Mouse (Mus musculus) brain, adult 10 weeks (tissue): ENCODE results near the gene Nfe2. TPM values are rescaled to one million over a fixed set of nuclear protein-coding genes. Genes with fewer than 3 reads are reported as not detected.

Experiments
- polyA plus RNA-seq: library from polyadenylated mRNA; stranded (reverse); fragments of 350-450 nt; fragmentation: Illumina TruSeq; extraction: RNeasy Lipid Tissue Mini Kit (QIAGEN cat#74804); gene quantifications from one replicate; pipeline ENCODE4 v1.2.3, GENCODE M21; 2015; ENCODE audit warnings: low read depth, low replicate concordance

The Nfe2 gene
- not detected for polyA plus RNA-seq

GRCm38 (mm10) chr15:103257790-103258728 lies at the start of gene Nfe2:
Gene Nfe2 (minus strand): TSS chr15:103258403.

GRCm38 (mm10) chr15:103272419-103273279 lies 14.4 kb upstream of the Nfe2 start, which contains the start of gene Copz1:
Gene Copz1 (plus strand): TSS chr15:103272714.

GRCm38 (mm10) chr15:103240160-103241028 lies 17.8 kb downstream of the Nfe2 start, which contains the start of gene Hnrnpa1:
Gene Hnrnpa1 (plus strand): TSS chr15:103240432.

GRCm38 (mm10) chr15:103239685-103240159 lies 18.5 kb downstream of the Nfe2 start, which contains the start of gene Cbx5:
Gene Cbx5 (minus strand): TSS chr15:103239816.

Other genes with a start within 250 kb of the Nfe2 start
- gene Hoxc4, start 239.5 kb downstream of the Nfe2 start, polyA plus RNA-seq = not detected
- gene Smug1, start 91.3 kb downstream of the Nfe2 start, polyA plus RNA-seq = 17.3 TPM
- 110 TPM for gene Cbx5, start 18.6 kb downstream of the Nfe2 start, polyA plus RNA-seq
- 296 TPM for gene Hnrnpa1, start 18.0 kb downstream of the Nfe2 start, polyA plus RNA-seq
- 108 TPM for gene Copz1, start 14.3 kb upstream of the Nfe2 start, polyA plus RNA-seq
- 0.61 TPM for gene Gpr84, start 52.2 kb upstream of the Nfe2 start, polyA plus RNA-seq
- 64.3 TPM for gene Zfp385a, start 81.7 kb upstream of the Nfe2 start, polyA plus RNA-seq
- gene Itga5, start 108.4 kb upstream of the Nfe2 start, polyA plus RNA-seq = 3.9 TPM
- gene Gtsf1, start 172.1 kb upstream of the Nfe2 start, polyA plus RNA-seq = 1.0 TPM
- not detected for gene Gtsf2, start 190.1 kb upstream of the Nfe2 start, polyA plus RNA-seq
- 7.2 TPM for gene Nckap1l, start 195.4 kb upstream of the Nfe2 start, polyA plus RNA-seq
- gene Pde1b, start 244.6 kb upstream of the Nfe2 start, polyA plus RNA-seq = 265 TPM